Mouse (Mus musculus) leukemia stem cell, adult 10-12 weeks (primary cell): ENCODE results near the gene Zdhhc17. TPM values are rescaled to one million over a fixed set of nuclear protein-coding genes. Genes with fewer than 3 reads are reported as not detected.

ENCODE experiments used
- polyA plus RNA-seq: library from polyadenylated mRNA; stranded (reverse); fragments of >175 nt; gene quantifications from 2 replicates; pipeline ENCODE4 v1.2.3, GENCODE M21; 2012; ENCODE audit warnings: low replicate concordance

Gene Zdhhc17
- 0.51 and 3.5 TPM in 2 replicates for polyA plus RNA-seq

DNA sequence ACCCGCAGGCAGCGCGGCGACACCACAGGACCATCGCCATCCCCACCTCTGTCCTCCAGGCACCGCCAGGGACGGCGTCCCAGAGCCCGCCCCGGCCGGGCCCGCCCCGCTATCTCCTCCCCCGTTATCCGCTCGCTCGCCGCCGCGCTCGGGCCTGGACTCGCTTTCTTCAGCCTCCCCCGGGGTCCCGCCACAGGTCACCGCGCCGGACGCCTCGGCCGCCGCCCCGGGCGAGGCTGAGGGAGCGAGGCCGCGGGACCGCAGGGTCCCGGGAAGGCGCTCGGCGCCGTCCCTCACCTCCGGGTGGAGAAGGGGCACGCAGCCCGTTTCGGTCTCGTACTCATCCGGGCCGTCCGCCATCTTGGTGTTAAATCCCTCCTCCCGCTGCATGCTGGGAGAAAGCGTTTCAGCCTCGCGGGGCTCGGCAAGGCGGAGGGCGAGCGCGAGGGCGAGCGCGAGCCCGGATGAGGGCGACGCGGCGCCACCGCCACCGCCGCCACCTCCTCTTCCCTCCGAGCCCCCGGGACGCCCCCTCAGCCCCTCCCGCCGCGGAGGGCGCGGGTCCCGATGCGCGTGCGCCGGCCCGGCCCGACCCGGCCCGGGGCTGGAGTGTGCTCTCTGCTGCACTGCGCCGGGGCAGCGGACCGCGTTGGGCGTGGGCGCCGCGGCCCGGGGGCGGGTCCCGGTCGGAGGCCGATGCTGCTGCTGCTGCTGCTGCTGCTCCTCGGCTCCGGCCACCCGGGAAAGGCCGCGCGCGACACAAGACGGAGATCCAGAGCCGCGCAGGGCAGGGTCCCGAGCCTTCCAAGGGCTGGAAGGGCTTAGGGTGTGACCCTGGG lies at the start of gene Zdhhc17:
Gene Zdhhc17, minus strand, starts transcription at position 500 of the 839 bp plus-strand sequence.

DNA sequence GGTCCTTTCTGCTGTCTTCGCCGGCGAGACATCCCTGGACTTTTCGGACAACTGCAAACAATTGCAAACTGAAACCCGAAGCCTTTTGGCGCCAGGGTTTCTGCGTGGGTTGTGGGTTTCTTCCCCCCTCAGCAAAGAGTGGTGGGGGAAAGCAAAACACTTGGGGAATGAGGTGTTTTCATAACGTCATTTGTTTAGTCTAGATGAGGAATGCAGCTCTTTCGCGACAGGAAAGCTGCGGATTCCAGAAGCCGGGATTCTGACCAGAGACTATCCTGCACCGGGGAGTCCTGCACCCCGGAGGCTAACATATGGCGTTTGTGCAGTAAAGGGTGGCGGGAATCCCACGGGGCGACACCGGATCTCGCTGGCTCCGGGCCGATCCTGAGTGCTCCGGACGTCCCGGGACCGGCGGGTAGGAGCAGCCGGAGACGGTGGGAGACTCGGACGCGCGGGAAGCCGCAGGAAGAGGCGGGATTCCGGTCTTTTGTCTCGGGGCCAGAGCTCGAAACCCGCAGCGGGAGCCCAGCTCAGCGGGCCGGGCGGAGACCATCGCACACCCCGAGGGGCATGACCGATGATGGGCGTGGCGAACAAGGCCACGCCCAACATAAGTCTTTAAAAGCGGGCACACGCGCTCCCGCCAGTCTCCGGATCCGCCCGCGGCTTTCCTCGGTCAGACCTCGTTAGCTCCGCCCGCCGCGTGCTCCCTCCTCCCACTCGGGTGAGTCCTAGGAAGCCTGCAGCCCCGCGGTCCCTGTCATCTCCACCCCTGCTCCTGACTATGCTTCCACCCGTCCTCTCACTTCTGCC lies 90.2 kb downstream of the Zdhhc17 start, which contains the start of gene Csrp2:
Gene Csrp2, plus strand, starts transcription at position 259 of the 813 bp plus-strand sequence.

Other genes with a start within 250 kb of the Zdhhc17 start
- gene Csrp2, start 90.4 kb downstream of the Zdhhc17 start, polyA plus RNA-seq: 4.7 and 8.4 TPM in 2 replicates
- gene Osbpl8, start 154.6 kb upstream of the Zdhhc17 start, polyA plus RNA-seq: 5.7 and 7.8 TPM in 2 replicates